Mouse (Mus musculus): ENCODE measurements around the gene Gm21970. TPM values are rescaled to one million over a fixed set of nuclear protein-coding genes. Genes with fewer than 3 reads are reported as not detected.

Gene Gm21970
- polyA plus RNA-seq, 1 experiment from 2014 or later: 0.45 TPM

- no peak for DNase-seq (ENCODE audit: low spot score)
- 80% methylated on average over 5 of the region's 5 CpGs for WGBS
- ATAC-seq (replicated peaks; ENCODE audit: low FRiP score, low TSS enrichment, low read depth): no peak
Observed at GRCm38 (mm10) chr16:91353638-91354037, 37.9 kb upstream of the Gm21970 start.

GRCm38 (mm10) chr16:91354599-91354998, 36.9 kb upstream of the Gm21970 start:
- Histone ChIP-seq H3K9ac (ENCODE audit: low read length) (no peak overlapping the region), H3K4me3 (ENCODE audit: low read depth, low read length) (no peak overlapping the region), H3K4me2 (ENCODE audit: low read length) (no peak overlapping the region), H3K27me3 (replicated peaks; ENCODE audit: control insufficient read depth, insufficient read depth, low read length) (peaks cover 32% of the 10 kb centered on the region), H3K27ac (ENCODE audit: low read depth) (no peak overlapping the region), H3K4me1 (replicated peaks; ENCODE audit: control insufficient read depth, insufficient read depth, low read length) (no peaks in the 10 kb centered on the region), H3K36me3 (ENCODE audit: control insufficient read depth, insufficient read depth, low read length) (no peaks in the 10 kb centered on the region), H3K9me3 (ENCODE audit: control insufficient read depth, low read length) (no peaks in the 10 kb centered on the region)
- no peak for ATAC-seq (replicated peaks; ENCODE audit: low FRiP score, low TSS enrichment, low read depth)
- DNase-seq (ENCODE audit: low spot score): no peak
- WGBS: 74% methylated on average over 4 of the region's 4 CpGs

More at GRCm38 (mm10) chr16:91353638-91354037, 37.9 kb upstream of the Gm21970 start:
- H3K4me1 ChIP-seq (replicated peaks; ENCODE audit: control insufficient read depth, insufficient read depth, low read length): no peaks in the 10 kb centered on the region
- H3K27me3 ChIP-seq (replicated peaks; ENCODE audit: control insufficient read depth, insufficient read depth, low read length): peaks cover 32% of the 10 kb centered on the region
- no peak overlapping the region for H3K4me3 ChIP-seq (ENCODE audit: low read depth, low read length)
- no peak overlapping the region for H3K27ac ChIP-seq (ENCODE audit: low read depth)
- H3K36me3 ChIP-seq (ENCODE audit: control insufficient read depth, insufficient read depth, low read length): no peaks in the 10 kb centered on the region
- no peak overlapping the region for H3K4me2 ChIP-seq (ENCODE audit: low read length)
- no peak overlapping the region for H3K9ac ChIP-seq (ENCODE audit: low read length)
- H3K9me3 ChIP-seq (ENCODE audit: control insufficient read depth, low read length): no peaks in the 10 kb centered on the region

GRCm38 (mm10) chr16:91355160-91355559, 36.4 kb upstream of the Gm21970 start:
- Histone ChIP-seq H3K9me3 (ENCODE audit: control insufficient read depth, low read length) (no peaks in the 10 kb centered on the region), H3K4me3 (ENCODE audit: low read depth, low read length) (no peak overlapping the region), H3K27ac (ENCODE audit: low read depth) (no peak overlapping the region), H3K4me1 (replicated peaks; ENCODE audit: control insufficient read depth, insufficient read depth, low read length) (no peaks in the 10 kb centered on the region), H3K9ac (ENCODE audit: low read length) (no peak overlapping the region), H3K36me3 (ENCODE audit: control insufficient read depth, insufficient read depth, low read length) (no peaks in the 10 kb centered on the region), H3K4me2 (ENCODE audit: low read length) (no peak overlapping the region), H3K27me3 (replicated peaks; ENCODE audit: control insufficient read depth, insufficient read depth, low read length) (peaks cover 32% of the 10 kb centered on the region)
- ATAC-seq (replicated peaks; ENCODE audit: low FRiP score, low TSS enrichment, low read depth): no peak
- WGBS: 79% methylated on average over 12 of the region's 12 CpGs
- DNase-seq (ENCODE audit: low spot score): no peak

- DNase-seq (ENCODE audit: low spot score): no peak
- Histone ChIP-seq H3K9ac (ENCODE audit: low read length) (no peak overlapping the region), H3K4me2 (ENCODE audit: low read length) (no peak overlapping the region), H3K4me1 (replicated peaks; ENCODE audit: control insufficient read depth, insufficient read depth, low read length) (no peaks in the 10 kb centered on the region), H3K27me3 (replicated peaks; ENCODE audit: control insufficient read depth, insufficient read depth, low read length) (0 out of 2 replicates have a peak, but pooled peaks cover 20% of the 10 kb centered on the region), H3K36me3 (ENCODE audit: control insufficient read depth, insufficient read depth, low read length) (no peaks in the 10 kb centered on the region), H3K4me3 (ENCODE audit: low read depth, low read length) (no peak overlapping the region), H3K27ac (ENCODE audit: low read depth) (no peak overlapping the region), H3K9me3 (ENCODE audit: control insufficient read depth, low read length) (no peaks in the 10 kb centered on the region)
- WGBS: 79% methylated on average over 10 of the region's 10 CpGs
- ATAC-seq (replicated peaks; ENCODE audit: low FRiP score, low TSS enrichment, low read depth): no peak
Observed at GRCm38 (mm10) chr16:91356760-91357525, 34.6 kb upstream of the Gm21970 start.

DNA sequence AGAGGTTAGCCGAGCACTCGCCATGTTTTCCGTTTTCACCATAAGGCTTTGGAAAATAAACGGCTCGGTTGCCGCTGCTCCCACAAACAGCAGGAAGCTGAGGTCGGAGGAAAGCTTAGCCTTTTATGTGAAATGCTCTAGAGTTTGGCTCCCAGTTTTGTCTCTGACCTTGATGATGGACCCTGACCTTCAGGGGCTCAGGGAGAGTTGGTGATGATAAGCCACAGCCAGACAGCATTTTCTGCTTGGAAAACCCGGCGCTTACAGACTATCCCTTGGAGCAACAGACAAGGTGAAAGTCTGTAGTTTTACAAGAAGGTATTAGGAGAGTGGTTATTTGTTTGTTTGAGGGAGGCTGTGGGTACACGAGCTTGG, 34.0 kb upstream of the Gm21970 start:
- DNase-seq (ENCODE audit: low spot score) (no peak), ATAC-seq (replicated peaks; ENCODE audit: low FRiP score, low TSS enrichment, low read depth) (no peak)
- no peak overlapping the region for H3K27ac ChIP-seq (ENCODE audit: low read depth)
- no peaks in the 10 kb centered on the region for H3K9me3 ChIP-seq (ENCODE audit: control insufficient read depth, low read length)
- no peaks in the 10 kb centered on the region for H3K4me1 ChIP-seq (replicated peaks; ENCODE audit: control insufficient read depth, insufficient read depth, low read length)
- H3K36me3 ChIP-seq (ENCODE audit: control insufficient read depth, insufficient read depth, low read length): no peaks in the 10 kb centered on the region
- no peak overlapping the region for H3K9ac ChIP-seq (ENCODE audit: low read length)
- WGBS: 54% methylated on average over 10 of the region's 10 CpGs
- no peak overlapping the region for H3K4me3 ChIP-seq (ENCODE audit: low read depth, low read length)
- 0 out of 2 replicates have a peak, but pooled peaks cover 20% of the 10 kb centered on the region for H3K27me3 ChIP-seq (replicated peaks; ENCODE audit: control insufficient read depth, insufficient read depth, low read length)
- H3K4me2 ChIP-seq (ENCODE audit: low read length): no peak overlapping the region

DNA sequence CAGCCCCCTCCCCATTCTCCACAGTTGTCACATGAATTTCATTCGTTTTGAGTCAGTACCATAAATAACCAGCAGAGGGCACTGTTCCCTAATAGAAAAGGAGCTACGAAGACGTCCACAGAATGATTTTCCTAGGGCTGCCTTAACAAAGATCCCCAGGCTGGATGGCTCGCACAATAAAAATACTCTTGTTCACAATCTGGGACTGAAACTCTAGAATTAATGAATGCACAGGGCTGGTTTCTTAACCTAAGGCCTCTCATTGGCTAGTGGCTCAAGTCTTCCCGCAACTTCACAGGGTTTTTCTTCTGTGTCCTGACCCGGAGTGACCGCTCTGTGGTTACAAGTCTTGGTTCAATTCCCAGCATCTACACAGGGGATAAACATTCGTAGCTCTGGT, 33.0 kb upstream of the Gm21970 start:
- Histone ChIP-seq H3K4me1 (replicated peaks; ENCODE audit: control insufficient read depth, insufficient read depth, low read length) (peaks cover under 1% of the 10 kb centered on the region; the same call in 1 of the 2 replicates), H3K36me3 (ENCODE audit: control insufficient read depth, insufficient read depth, low read length) (no peaks in the 10 kb centered on the region), H3K27me3 (replicated peaks; ENCODE audit: control insufficient read depth, insufficient read depth, low read length) (0 out of 2 replicates have a peak, but pooled peaks cover 13% of the 10 kb centered on the region), H3K4me2 (ENCODE audit: low read length) (no peak overlapping the region), H3K9me3 (ENCODE audit: control insufficient read depth, low read length) (no peaks in the 10 kb centered on the region), H3K4me3 (ENCODE audit: low read depth, low read length) (no peak overlapping the region), H3K9ac (ENCODE audit: low read length) (no peak overlapping the region), H3K27ac (ENCODE audit: low read depth) (no peak overlapping the region)
- ATAC-seq (replicated peaks; ENCODE audit: low FRiP score, low TSS enrichment, low read depth) (no peak), DNase-seq (ENCODE audit: low spot score) (peak; percentile 66)
- 35% methylated on average over 8 of the region's 8 CpGs for WGBS

- DNase-seq (ENCODE audit: low spot score) (no peak), ATAC-seq (replicated peaks; ENCODE audit: low FRiP score, low TSS enrichment, low read depth) (no peak)
- H3K4me1 ChIP-seq (replicated peaks; ENCODE audit: control insufficient read depth, insufficient read depth, low read length): peaks cover 4% of the 10 kb centered on the region; the same call in 1 of the 2 replicates
- H3K27ac ChIP-seq (ENCODE audit: low read depth): no peak overlapping the region
- H3K27me3 ChIP-seq (replicated peaks; ENCODE audit: control insufficient read depth, insufficient read depth, low read length): 0 out of 2 replicates have a peak, but pooled peaks cover 5% of the 10 kb centered on the region
- H3K36me3 ChIP-seq (ENCODE audit: control insufficient read depth, insufficient read depth, low read length): no peaks in the 10 kb centered on the region
- H3K9me3 ChIP-seq (ENCODE audit: control insufficient read depth, low read length): no peaks in the 10 kb centered on the region
- no peak overlapping the region for H3K4me2 ChIP-seq (ENCODE audit: low read length)
- 89% methylated on average over 13 of the region's 13 CpGs for WGBS
- H3K4me3 ChIP-seq (ENCODE audit: low read depth, low read length): no peak overlapping the region
- H3K9ac ChIP-seq (ENCODE audit: low read length): no peak overlapping the region
Observed at GRCm38 (mm10) chr16:91359531-91359930, 32.0 kb upstream of the Gm21970 start.

GRCm38 (mm10) chr16:91360162-91360561, 31.4 kb upstream of the Gm21970 start:
- WGBS: 49% methylated on average over 3 of the region's 3 CpGs
- Histone ChIP-seq H3K4me3 (ENCODE audit: low read depth, low read length) (no peak overlapping the region), H3K9ac (ENCODE audit: low read length) (no peak overlapping the region), H3K36me3 (ENCODE audit: control insufficient read depth, insufficient read depth, low read length) (no peaks in the 10 kb centered on the region), H3K9me3 (ENCODE audit: control insufficient read depth, low read length) (no peaks in the 10 kb centered on the region), H3K27ac (ENCODE audit: low read depth) (no peak overlapping the region), H3K27me3 (replicated peaks; ENCODE audit: control insufficient read depth, insufficient read depth, low read length) (0 out of 2 replicates have a peak, but pooled peaks cover 5% of the 10 kb centered on the region), H3K4me1 (replicated peaks; ENCODE audit: control insufficient read depth, insufficient read depth, low read length) (peaks cover 4% of the 10 kb centered on the region; the same call in 1 of the 2 replicates), H3K4me2 (ENCODE audit: low read length) (no peak overlapping the region)
- ATAC-seq (replicated peaks; ENCODE audit: low FRiP score, low TSS enrichment, low read depth): no peak
- no peak for DNase-seq (ENCODE audit: low spot score)

DNA sequence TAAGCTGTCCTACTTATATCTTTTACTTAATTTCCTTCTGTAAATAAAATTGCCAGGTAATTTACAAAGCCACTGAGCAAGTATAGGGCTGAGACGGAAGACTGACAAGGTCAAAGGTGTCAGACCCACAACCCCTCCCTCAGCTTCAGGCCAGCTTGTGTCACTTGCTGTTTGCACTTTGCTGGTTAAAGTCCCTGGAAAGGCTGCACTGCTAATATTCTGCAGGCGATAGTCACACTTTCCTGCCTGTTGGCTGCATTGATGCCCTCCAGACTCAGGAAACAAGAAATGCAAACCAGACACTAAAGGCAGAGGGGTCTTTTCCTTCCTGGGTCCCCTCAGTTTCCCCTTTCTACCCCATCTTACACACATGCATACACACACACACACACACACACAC, 29.5 kb upstream of the Gm21970 start:
- Histone ChIP-seq H3K9ac (ENCODE audit: low read length) (no peak overlapping the region), H3K4me1 (replicated peaks; ENCODE audit: control insufficient read depth, insufficient read depth, low read length) (peaks cover 4% of the 10 kb centered on the region; the same call in 1 of the 2 replicates), H3K9me3 (ENCODE audit: control insufficient read depth, low read length) (no peaks in the 10 kb centered on the region), H3K27ac (ENCODE audit: low read depth) (no peak overlapping the region), H3K27me3 (replicated peaks; ENCODE audit: control insufficient read depth, insufficient read depth, low read length) (0 out of 2 replicates have a peak, but pooled peaks cover 2% of the 10 kb centered on the region), H3K4me2 (ENCODE audit: low read length) (no peak overlapping the region), H3K4me3 (ENCODE audit: low read depth, low read length) (no peak overlapping the region), H3K36me3 (ENCODE audit: control insufficient read depth, insufficient read depth, low read length) (no peaks in the 10 kb centered on the region)
- no peak for DNase-seq (ENCODE audit: low spot score)
- 51% methylated on average over 2 of the region's 2 CpGs for WGBS
- no peak for ATAC-seq (replicated peaks; ENCODE audit: low FRiP score, low TSS enrichment, low read depth)
